Mouse (Mus musculus) fibroblast of lung, adult 2 months (primary cell): ENCODE data around the gene Jmjd7.
A peak's percentile ranks its signal among the peaks of the same experiment; 100 is the strongest.

Source experiments
- DNase-seq: peaks from one replicate; pipeline ENCODE4 v3.0.0-alpha.2; 2011; ENCODE audit warnings: low read depth

The Jmjd7 gene

GRCm38 (mm10) chr2:120026984-120027949 is at the start of gene Jmjd7, which contains the start of gene Gm28042:
Gene Jmjd7, plus strand, starts transcription at chr2:120027483.
Gene Gm28042, plus strand, starts transcription at chr2:120027493.
- peak; percentile 69 for DNase-seq

- DNase-seq, result no peak
These were observed 46.8 kb upstream of the Jmjd7 start for GRCm38 (mm10) chr2:119980343-119980986.

- DNase-seq, result no peak
These were observed 45.7 kb upstream of the Jmjd7 start for GRCm38 (mm10) chr2:119981631-119982030.

GRCm38 (mm10) chr2:119985871-119986270 is 41.4 kb upstream of the Jmjd7 start:
- no peak for DNase-seq

GRCm38 (mm10) chr2:119986369-119986768 is 40.9 kb upstream of the Jmjd7 start:
- DNase-seq, result no peak

- no peak for DNase-seq
These were observed 39.8 kb upstream of the Jmjd7 start for GRCm38 (mm10) chr2:119987441-119987840.

- no peak for DNase-seq
These were observed 38.3 kb upstream of the Jmjd7 start for GRCm38 (mm10) chr2:119988952-119989351.

GRCm38 (mm10) chr2:119990881-119991280 is 36.4 kb upstream of the Jmjd7 start:
- no peak for DNase-seq

GRCm38 (mm10) chr2:119992349-119992748 is 34.9 kb upstream of the Jmjd7 start:
- no peak for DNase-seq

GRCm38 (mm10) chr2:119993515-119993914 is 33.8 kb upstream of the Jmjd7 start:
- DNase-seq, result no peak

GRCm38 (mm10) chr2:119994839-119995238 is 32.4 kb upstream of the Jmjd7 start:
- DNase-seq, result no peak

- peak; percentile 58 for DNase-seq
These were observed 31.6 kb upstream of the Jmjd7 start for GRCm38 (mm10) chr2:119995391-119996281.

GRCm38 (mm10) chr2:119997354-119997753 is 29.9 kb upstream of the Jmjd7 start:
- DNase-seq, result no peak

- DNase-seq, result no peak
These were observed 27.6 kb upstream of the Jmjd7 start for GRCm38 (mm10) chr2:119999731-120000130.

GRCm38 (mm10) chr2:120000882-120001584 is 26.2 kb upstream of the Jmjd7 start:
- DNase-seq, result no peak

- DNase-seq, result no peak
These were observed 25.3 kb upstream of the Jmjd7 start for GRCm38 (mm10) chr2:120001956-120002355.

GRCm38 (mm10) chr2:120003970-120004369 is 23.3 kb upstream of the Jmjd7 start:
- DNase-seq, result no peak

GRCm38 (mm10) chr2:120006696-120007095 is 20.6 kb upstream of the Jmjd7 start:
- no peak for DNase-seq

- no peak for DNase-seq
These were observed 19.5 kb upstream of the Jmjd7 start for GRCm38 (mm10) chr2:120007680-120008210.

- no peak for DNase-seq
These were observed 18.6 kb upstream of the Jmjd7 start for GRCm38 (mm10) chr2:120008672-120009071.
